Comparison of ENCODE assay signal across 9 mouse cellular contexts in genomic region chr4:137164933-137165332, GRCm38 (mm10).
DNase-seq lines count a peak whose midpoint lies in the region; ATAC-seq and TF ChIP-seq lines count a peak whose summit lies in the region.
"Had no signal": no experiment of that assay in that cellular context is flagged by ENCODE, and none has a peak within 500 bp of the region (broad histone marks: within the 10 kb centered on the region; RNA-seq: fewer than 3 reads in every experiment).

No protein-coding gene starts in this region.

- ATAC-seq in heart, embryonic 13.5 days (ENCODE audit: extremely low read depth, insufficient number of reproducible peaks, low FRiP score, low TSS enrichment) = no peak
- ATAC-seq in forebrain, embryonic 13.5 days = no peak
- 0 out of 2 replicates have a peak, but pooled peaks have one; percentile 30 for ATAC-seq in midbrain, embryonic 13.5 days

- H3K9me3 ChIP-seq in heart, embryonic 13.5 days = 0 out of 2 replicates have a peak, but pooled peaks cover 4% of the 10 kb centered on the region
- H3K9me3 ChIP-seq in forebrain, embryonic 13.5 days (replicated peaks) = no peaks in the 10 kb centered on the region
- H3K9me3 ChIP-seq in midbrain, embryonic 13.5 days = no peaks in the 10 kb centered on the region

- no peaks in the 10 kb centered on the region for H3K4me1 ChIP-seq in heart, embryonic 13.5 days
- H3K4me1 ChIP-seq in heart, adult 2 months (ENCODE audit: control insufficient read depth, insufficient read depth, low read length) = no peaks in the 10 kb centered on the region
- peaks cover 8% of the 10 kb centered on the region; the same call in 1 of the 2 replicates for H3K4me1 ChIP-seq in forebrain, embryonic 13.5 days
- peaks cover 3% of the 10 kb centered on the region; the same call in 1 of the 2 replicates for H3K4me1 ChIP-seq in midbrain, embryonic 13.5 days (replicated peaks)

- H3K4me3 ChIP-seq in heart, embryonic 13.5 days = peak overlapping the region; percentile 28
- H3K4me3 ChIP-seq in heart, adult 2 months = no peak overlapping the region
- peak overlapping the region; percentile 21; the same call in 1 of the 2 replicates for H3K4me3 ChIP-seq in forebrain, embryonic 13.5 days
- H3K4me3 ChIP-seq in midbrain, embryonic 13.5 days (replicated peaks) = peak overlapping the region; percentile 18
- H3K4me3 ChIP-seq: erythroblast, embryonic 14.5 days had no signal

- TF ChIP-seq EP300 in heart, adult 2 months (IDR thresholded peaks at IDR 0.05; ENCODE audit: insufficient read depth, low read depth, low read length) = no peak

- H3K27me3 ChIP-seq in heart, embryonic 13.5 days (replicated peaks) = peaks cover 61% of the 10 kb centered on the region
- H3K27me3 ChIP-seq in heart, adult 2 months (ENCODE audit: control insufficient read depth, insufficient read depth, low read length) = no peaks in the 10 kb centered on the region
- peaks cover 29% of the 10 kb centered on the region for H3K27me3 ChIP-seq in forebrain, embryonic 13.5 days
- H3K27me3 ChIP-seq in midbrain, embryonic 13.5 days = peaks cover 28% of the 10 kb centered on the region

- no peaks in the 10 kb centered on the region for H3K79me2 ChIP-seq in heart, adult 2 months (replicated peaks; ENCODE audit: control insufficient read depth, insufficient read depth, low read length)

- intact Hi-C loops in heart, adult 2 months (cut with DNase I) = loop anchor here (1.0 to 10.0 kb wide), 3 partner anchors 122 to 230 kb away; no protein-coding TSS in a partner anchor

- TF ChIP-seq CTCF in heart, adult 2 months (IDR thresholded peaks at IDR 0.05) = no peak

- 37% methylated on average over 9 of the region's 9 CpGs for WGBS in heart, embryonic 13.5 days
- 35% methylated on average over 9 of the region's 9 CpGs for WGBS in heart, adult 2 months
- 24% methylated on average over 9 of the region's 9 CpGs for WGBS in forebrain, embryonic 13.5 days
- WGBS in midbrain, embryonic 13.5 days = 38% methylated on average over 9 of the region's 9 CpGs

- TF ChIP-seq POLR2A in heart, adult 2 months (IDR thresholded peaks at IDR 0.05; ENCODE audit: insufficient read depth, low read depth, low read length) = no peak

- DNase-seq in heart, adult 2 months = no peak
- peak; percentile 51 for DNase-seq in kidney, postnatal 10 days
- no peak for DNase-seq in left cerebral cortex, adult 8-10 months (ENCODE audit: low spot score in 2 of 2)
- DNase-seq in frontal cortex, postnatal 10 days (ENCODE audit: low spot score in 2 of 2) = no peak
- no peak for DNase-seq in adrenal gland, adult (ENCODE audit: inconsistent age in 2 of 2, low spot score in 1 of 2)

- no peaks in the 10 kb centered on the region for H3K36me3 ChIP-seq in heart, embryonic 13.5 days
- no peaks in the 10 kb centered on the region for H3K36me3 ChIP-seq in heart, adult 2 months (ENCODE audit: control insufficient read depth, insufficient read depth, low read length)
- no peaks in the 10 kb centered on the region for H3K36me3 ChIP-seq in forebrain, embryonic 13.5 days (ENCODE audit: poor library complexity, severe bottlenecking)
- no peaks in the 10 kb centered on the region for H3K36me3 ChIP-seq in midbrain, embryonic 13.5 days

- peak overlapping the region; percentile 59 for H3K4me2 ChIP-seq in heart, embryonic 13.5 days
- H3K4me2 ChIP-seq in forebrain, embryonic 13.5 days = peak overlapping the region; percentile 54
- peak overlapping the region; percentile 41 for H3K4me2 ChIP-seq in midbrain, embryonic 13.5 days (replicated peaks)

- H3K27ac ChIP-seq in heart, embryonic 13.5 days (replicated peaks) = no peak overlapping the region
- H3K27ac ChIP-seq in heart, adult 2 months = no peak overlapping the region
- no peak overlapping the region for H3K27ac ChIP-seq in forebrain, embryonic 13.5 days
- H3K27ac ChIP-seq in midbrain, embryonic 13.5 days = no peak overlapping the region

- no peak overlapping the region for H3K9ac ChIP-seq in heart, embryonic 13.5 days
- no peak overlapping the region for H3K9ac ChIP-seq in heart, adult 2 months (ENCODE audit: low read depth, low read length)
- 0 out of 2 replicates have a peak overlapping the region, but pooled peaks have one; percentile 38 for H3K9ac ChIP-seq in forebrain, embryonic 13.5 days
- no peak overlapping the region; the same call in 1 of the 2 replicates for H3K9ac ChIP-seq in midbrain, embryonic 13.5 days (replicated peaks)
